Mouse (Mus musculus) thymus, adult 2 months (tissue): ENCODE results near the gene Steap2.

Source experiments
- CTCF ChIP-seq: fragments of 200-500 bp; IDR thresholded peaks from 2 replicates; pipeline ENCODE4 v1.5.1; 2012; ENCODE audit warnings: mild to moderate bottlenecking, control low read depth, low read length, moderate library complexity, borderline replicate concordance; ENCODE audit not compliant: control insufficient read depth, poor library complexity, insufficient read depth; ENCODE audit errors: extremely low read depth
- POLR2A ChIP-seq: fragments of 200-500 bp; IDR thresholded peaks from 2 replicates; pipeline ENCODE4 v1.6.1; 2012; ENCODE audit warnings: mild to moderate bottlenecking, low read length, control low read depth, moderate library complexity; ENCODE audit not compliant: control insufficient read depth, poor library complexity, insufficient read depth; ENCODE audit errors: extremely low read depth

GRCm38 (mm10) chr5:5646173-5646572 is 48.2 kb downstream of the Steap2 start:
- TF ChIP-seq POLR2A, result no peak
- no peak for TF ChIP-seq CTCF
